Mouse (Mus musculus): ENCODE measurements around the gene Arhgap45. TPM values are rescaled to one million over a fixed set of nuclear protein-coding genes. Genes with fewer than 3 reads are reported as not detected.

Arhgap45 gene
- polyA plus RNA-seq, 1 experiment from 2014 or later = 3.6 TPM

DNA sequence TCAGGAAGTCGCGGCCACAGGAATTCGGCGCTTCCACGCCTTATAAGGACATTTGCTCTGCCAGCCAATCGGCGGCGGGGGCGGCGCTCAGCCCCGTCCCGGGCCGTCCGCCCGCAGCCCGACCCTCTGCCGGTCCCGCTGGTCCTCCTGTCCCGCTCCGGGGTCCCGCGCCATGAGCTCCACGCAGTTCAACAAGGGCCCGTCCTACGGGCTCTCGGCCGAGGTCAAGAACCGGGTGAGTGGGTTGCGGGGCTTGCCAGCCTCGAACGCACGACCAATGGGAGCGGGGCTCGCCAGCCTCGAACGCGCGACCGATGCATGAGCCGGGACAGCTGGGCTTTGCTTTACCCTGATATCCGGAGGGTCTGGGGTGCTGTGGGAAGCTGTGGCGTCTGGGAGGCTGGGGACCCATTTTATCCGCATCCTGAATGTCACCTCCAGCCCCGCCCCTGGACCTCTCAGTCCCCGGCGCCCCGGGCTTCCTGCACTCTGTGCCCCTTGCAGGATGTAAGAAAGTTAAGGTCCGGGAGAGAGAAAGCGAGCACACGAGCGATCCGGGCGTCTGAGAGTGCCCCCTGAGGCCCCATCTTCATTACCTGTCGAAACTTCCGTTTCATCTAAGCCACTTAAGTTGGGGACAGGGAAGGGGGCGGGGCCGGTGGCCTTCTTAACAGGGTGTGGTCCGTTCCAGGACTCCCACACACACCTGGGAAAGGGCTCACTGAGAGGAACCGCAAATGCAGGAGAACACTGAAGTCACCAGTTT lies 27.8 kb upstream of the Arhgap45 start, which contains the start of gene Cnn2:
TSS of gene Cnn2 (plus strand) at position 79 of the 766 bp plus-strand sequence.
- Histone ChIP-seq H3K4me1 (peaks cover 36% of the 10 kb centered on the region), H3K4me2 (peak within 1 kb of the TSS; percentile 54), H3K36me3 (replicated peaks) (no peaks in the 10 kb centered on the region), H3K9me3 (peaks cover 3% of the 10 kb centered on the region; the same call in 1 of the 2 replicates), H3K4me3 (replicated peaks) (peak within 1 kb of the TSS; percentile 41), H3K27ac (peak within 1 kb of the TSS; percentile 56), H3K9ac (peak within 1 kb of the TSS; percentile 33), H3K27me3 (peaks cover 49% of the 10 kb centered on the region)
- no peak for ATAC-seq (ENCODE audit: low FRiP score)
- 1% methylated on average over 59 of the region's 59 CpGs for WGBS

DNA sequence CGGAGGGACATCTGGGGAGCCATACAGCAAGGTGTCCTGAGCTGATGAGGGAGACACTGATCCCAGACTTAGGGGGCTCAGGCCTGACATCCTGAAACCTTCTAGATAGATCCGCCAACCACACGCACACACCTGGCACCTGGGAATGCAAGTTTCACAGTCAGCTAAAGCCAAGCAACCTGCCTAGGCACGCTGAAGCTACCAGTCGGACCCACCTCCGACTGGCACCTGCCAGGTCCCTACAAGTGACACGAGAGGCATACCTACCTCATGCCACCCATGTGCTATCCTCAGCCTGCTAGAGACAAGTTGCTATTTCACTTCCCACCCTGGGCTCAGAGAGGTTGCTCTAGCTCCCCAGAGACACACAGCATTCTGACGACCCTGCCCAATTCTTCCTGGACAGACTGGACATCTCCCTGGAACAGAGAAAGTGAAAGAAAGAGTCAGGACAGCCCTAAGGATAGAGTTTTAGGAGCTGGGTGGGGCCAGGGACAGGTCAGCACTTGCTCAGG lies 27.1 kb upstream of the Arhgap45 start:
- H3K9ac ChIP-seq = peak overlapping the region; percentile 33; the same call in 1 of the 2 replicates
- peaks cover 49% of the 10 kb centered on the region for H3K27me3 ChIP-seq
- H3K36me3 ChIP-seq (replicated peaks) = no peaks in the 10 kb centered on the region
- peak overlapping the region; percentile 54 for H3K4me2 ChIP-seq
- ATAC-seq (ENCODE audit: low FRiP score) = no peak
- WGBS = 38% methylated on average over 8 of the region's 8 CpGs
- peak overlapping the region; percentile 41 for H3K4me3 ChIP-seq (replicated peaks)
- peaks cover 37% of the 10 kb centered on the region for H3K4me1 ChIP-seq
- H3K9me3 ChIP-seq = peaks cover 3% of the 10 kb centered on the region; the same call in 1 of the 2 replicates
- H3K27ac ChIP-seq = no peak overlapping the region

DNA sequence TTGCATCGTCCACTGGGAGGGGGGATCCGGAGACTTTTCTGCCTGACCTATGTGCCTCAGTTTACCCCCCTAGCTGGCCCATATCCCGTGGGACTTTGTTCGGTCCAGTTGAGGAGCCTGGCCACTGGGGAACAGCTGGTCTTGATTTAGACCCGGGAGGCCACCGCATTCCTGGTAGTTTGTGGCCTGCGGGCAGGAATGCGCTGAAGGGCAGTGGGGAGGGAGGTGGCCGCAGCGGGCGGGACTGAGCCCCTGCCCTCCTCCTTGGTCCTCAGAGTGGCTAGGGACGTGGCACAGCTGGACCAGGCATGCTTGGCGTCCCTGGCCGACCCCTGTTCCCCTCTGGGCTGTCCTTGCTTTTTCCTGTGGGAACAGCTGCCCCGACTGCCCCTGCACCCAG lies 26.6 kb upstream of the Arhgap45 start:
- H3K27ac ChIP-seq = no peak overlapping the region
- 21% methylated on average over 15 of the region's 15 CpGs for WGBS
- peak overlapping the region; percentile 29; the same call in 1 of the 2 replicates for H3K9ac ChIP-seq
- H3K36me3 ChIP-seq (replicated peaks) = no peaks in the 10 kb centered on the region
- H3K4me1 ChIP-seq = peaks cover 38% of the 10 kb centered on the region
- H3K9me3 ChIP-seq = peaks cover 3% of the 10 kb centered on the region; the same call in 1 of the 2 replicates
- no peak for ATAC-seq (ENCODE audit: low FRiP score)
- peak overlapping the region; percentile 54 for H3K4me2 ChIP-seq
- peaks cover 49% of the 10 kb centered on the region for H3K27me3 ChIP-seq
- H3K4me3 ChIP-seq (replicated peaks) = peak overlapping the region; percentile 41

DNA sequence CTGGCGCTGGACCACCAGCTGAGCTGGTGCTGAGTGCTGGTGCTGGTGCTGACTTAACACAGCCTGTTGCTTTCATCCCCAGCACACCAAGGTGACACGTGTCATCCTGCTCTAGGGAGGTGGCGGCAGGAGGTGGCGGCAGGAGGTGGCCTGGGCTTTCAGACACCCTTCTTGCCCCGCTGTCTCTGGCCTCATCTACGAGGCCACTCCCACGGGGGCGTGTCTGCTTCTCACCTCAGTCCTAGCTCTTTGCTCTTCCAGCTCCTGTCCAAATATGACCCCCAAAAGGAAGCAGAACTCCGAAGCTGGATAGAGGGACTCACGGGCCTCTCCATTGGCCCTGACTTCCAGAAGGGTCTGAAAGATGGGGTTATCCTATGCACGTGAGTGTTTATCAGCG lies 25.4 kb upstream of the Arhgap45 start:
- Histone ChIP-seq H3K4me3 (replicated peaks) (0 out of 2 replicates have a peak overlapping the region, but pooled peaks have one; percentile 5), H3K27ac (no peak overlapping the region), H3K9ac (no peak overlapping the region), H3K36me3 (replicated peaks) (no peaks in the 10 kb centered on the region), H3K4me1 (peaks cover 32% of the 10 kb centered on the region), H3K4me2 (no peak overlapping the region), H3K27me3 (peaks cover 49% of the 10 kb centered on the region), H3K9me3 (peaks cover 3% of the 10 kb centered on the region; the same call in 1 of the 2 replicates)
- no peak for ATAC-seq (ENCODE audit: low FRiP score)
- WGBS = 50% methylated on average over 12 of the region's 12 CpGs

DNA sequence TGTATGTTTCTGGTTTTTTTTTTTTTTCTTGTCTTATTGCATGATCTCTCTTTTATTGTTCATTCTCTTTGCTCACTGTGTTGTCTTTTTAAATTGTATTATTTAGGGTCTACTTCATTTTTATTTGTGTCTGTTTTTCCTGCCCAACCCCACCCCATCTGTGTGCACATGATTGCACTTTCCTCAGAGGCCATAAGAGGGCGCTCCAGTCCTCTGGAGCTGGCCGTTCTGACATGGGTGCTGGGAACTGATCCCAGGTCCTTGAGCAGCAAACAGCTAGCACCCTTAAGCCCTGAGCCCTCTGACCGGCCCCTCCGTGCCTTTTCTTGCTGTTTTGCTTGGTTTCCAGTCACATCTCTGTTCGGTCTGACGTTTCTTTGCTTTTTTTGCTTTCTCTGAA lies 24.9 kb upstream of the Arhgap45 start:
- ATAC-seq (ENCODE audit: low FRiP score) = no peak
- Histone ChIP-seq H3K9ac (no peak overlapping the region), H3K36me3 (replicated peaks) (no peaks in the 10 kb centered on the region), H3K27ac (no peak overlapping the region), H3K27me3 (peaks cover 48% of the 10 kb centered on the region), H3K9me3 (peaks cover 3% of the 10 kb centered on the region; the same call in 1 of the 2 replicates), H3K4me1 (peaks cover 28% of the 10 kb centered on the region), H3K4me3 (replicated peaks) (no peak overlapping the region), H3K4me2 (no peak overlapping the region)
- 82% methylated on average over 6 of the region's 6 CpGs for WGBS

DNA sequence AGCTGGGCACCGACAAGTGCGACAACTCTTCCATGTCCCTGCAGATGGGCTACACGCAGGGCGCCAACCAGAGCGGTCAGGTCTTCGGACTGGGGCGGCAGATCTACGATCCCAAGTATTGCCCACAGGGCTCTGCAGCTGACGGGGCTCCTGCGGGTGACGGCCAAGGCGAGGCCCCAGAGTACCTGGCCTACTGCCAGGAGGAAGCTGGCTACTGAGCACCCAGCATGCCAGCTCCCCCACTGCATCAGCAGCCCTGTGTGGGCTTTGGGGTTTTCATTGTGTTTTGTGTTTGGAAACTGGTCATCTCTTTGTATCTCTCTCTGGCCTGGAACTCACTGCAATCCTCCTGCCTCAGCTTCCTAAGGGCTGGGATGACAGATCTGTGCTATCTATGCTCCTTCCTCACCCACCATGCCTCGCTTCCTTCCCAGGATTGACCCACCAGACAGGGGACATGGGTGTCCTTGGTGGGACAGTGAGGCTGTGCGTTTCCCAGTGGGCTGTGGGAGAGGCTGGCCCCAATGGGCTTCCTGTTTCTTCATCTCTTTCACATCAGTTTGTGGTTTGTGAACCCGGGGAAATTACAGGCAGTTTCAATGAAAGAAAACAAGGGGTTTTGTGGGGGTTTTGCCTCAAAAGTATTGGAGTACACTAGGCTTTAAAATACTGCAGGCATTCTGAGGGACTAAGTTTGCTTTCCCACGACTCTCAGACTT lies 21.9 kb upstream of the Arhgap45 start:
- Histone ChIP-seq H3K27me3 (peaks cover 36% of the 10 kb centered on the region), H3K27ac (no peak overlapping the region), H3K4me1 (peaks cover 25% of the 10 kb centered on the region), H3K9me3 (peaks cover 3% of the 10 kb centered on the region; the same call in 1 of the 2 replicates), H3K36me3 (replicated peaks) (no peaks in the 10 kb centered on the region), H3K9ac (no peak overlapping the region), H3K4me2 (no peak overlapping the region), H3K4me3 (replicated peaks) (no peak overlapping the region)
- 92% methylated on average over 16 of the region's 16 CpGs for WGBS
- ATAC-seq (ENCODE audit: low FRiP score) = no peak

DNA sequence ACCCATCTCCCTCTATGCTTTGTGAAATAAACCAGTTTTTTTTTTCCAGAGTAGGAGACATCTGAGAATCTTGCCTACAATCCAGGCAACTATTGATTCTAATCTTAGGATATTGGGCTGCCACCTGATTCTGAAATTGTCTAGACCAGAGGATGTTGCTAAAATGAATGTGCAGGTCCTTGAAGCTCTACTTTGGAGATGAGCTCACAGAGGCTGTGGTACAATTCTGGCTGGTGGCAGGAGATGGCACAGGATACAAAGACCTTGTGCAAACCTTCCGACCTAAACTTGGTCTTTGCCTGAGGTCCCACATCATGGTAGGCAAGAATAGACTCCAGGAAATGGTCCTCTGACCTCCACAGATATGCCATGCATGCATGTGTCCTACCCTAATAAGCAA lies 20.8 kb upstream of the Arhgap45 start:
- Histone ChIP-seq H3K4me2 (peak overlapping the region; percentile 76; the same call in 1 of the 2 replicates), H3K9me3 (peaks cover 3% of the 10 kb centered on the region; the same call in 1 of the 2 replicates), H3K9ac (no peak overlapping the region), H3K4me3 (replicated peaks) (no peak overlapping the region), H3K27me3 (peaks cover 36% of the 10 kb centered on the region), H3K27ac (no peak overlapping the region), H3K36me3 (replicated peaks) (no peaks in the 10 kb centered on the region), H3K4me1 (peaks cover 21% of the 10 kb centered on the region)
- WGBS = 91% methylated on average over 1 of the region's 1 CpGs
- ATAC-seq (ENCODE audit: low FRiP score) = no peak

DNA sequence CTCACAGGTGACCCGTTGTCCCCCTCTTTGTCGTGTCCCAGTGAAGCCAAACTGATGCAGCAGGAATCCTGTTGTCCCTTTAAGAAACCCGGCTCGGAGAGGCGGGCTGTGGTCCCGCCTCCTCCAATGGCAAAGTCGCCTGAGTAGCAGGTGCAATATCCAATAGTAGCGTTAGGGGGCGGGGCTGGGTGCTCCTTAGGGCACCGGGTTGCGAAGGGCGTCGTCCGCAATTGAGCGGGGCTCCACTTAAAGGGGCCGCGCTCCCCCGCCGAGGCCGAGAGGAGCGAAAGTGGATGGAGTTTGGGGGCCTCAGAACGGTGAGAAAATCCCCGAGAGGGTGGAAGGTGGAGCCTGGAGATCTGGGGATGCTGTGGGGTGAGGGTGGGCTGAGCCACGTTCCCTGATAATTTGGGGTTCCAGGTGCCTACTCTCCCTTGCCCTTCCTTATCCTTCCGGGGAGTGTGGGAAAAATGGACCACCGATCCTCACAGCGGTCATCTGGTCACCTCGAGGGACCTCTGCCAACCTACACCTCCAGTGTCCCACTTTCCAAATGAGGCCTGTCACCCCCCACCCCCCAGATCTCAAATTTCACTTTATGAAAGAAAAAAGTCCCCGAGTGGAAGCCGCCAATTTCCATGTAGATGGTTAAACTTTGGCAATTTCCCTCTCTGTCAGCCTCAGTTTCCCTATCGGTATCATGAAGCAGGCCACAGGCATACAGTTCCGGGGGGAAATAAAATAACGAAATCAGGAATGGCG lies 20.0 kb upstream of the Arhgap45 start, which contains the start of gene Abca7:
TSS of gene Abca7 (plus strand) at position 223 of the 762 bp plus-strand sequence.
- Histone ChIP-seq H3K4me1 (peaks cover 21% of the 10 kb centered on the region), H3K27ac (peak within 1 kb of the TSS; percentile 67), H3K27me3 (peaks cover 36% of the 10 kb centered on the region), H3K36me3 (replicated peaks) (no peaks in the 10 kb centered on the region), H3K4me2 (peak within 1 kb of the TSS; percentile 76), H3K9me3 (peaks cover 3% of the 10 kb centered on the region; the same call in 1 of the 2 replicates), H3K9ac (peak within 1 kb of the TSS; percentile 50), H3K4me3 (replicated peaks) (peak within 1 kb of the TSS; percentile 47)
- ATAC-seq (ENCODE audit: low FRiP score) = peak; percentile 90
- WGBS = under 1% methylated on average over 34 of the region's 34 CpGs

DNA sequence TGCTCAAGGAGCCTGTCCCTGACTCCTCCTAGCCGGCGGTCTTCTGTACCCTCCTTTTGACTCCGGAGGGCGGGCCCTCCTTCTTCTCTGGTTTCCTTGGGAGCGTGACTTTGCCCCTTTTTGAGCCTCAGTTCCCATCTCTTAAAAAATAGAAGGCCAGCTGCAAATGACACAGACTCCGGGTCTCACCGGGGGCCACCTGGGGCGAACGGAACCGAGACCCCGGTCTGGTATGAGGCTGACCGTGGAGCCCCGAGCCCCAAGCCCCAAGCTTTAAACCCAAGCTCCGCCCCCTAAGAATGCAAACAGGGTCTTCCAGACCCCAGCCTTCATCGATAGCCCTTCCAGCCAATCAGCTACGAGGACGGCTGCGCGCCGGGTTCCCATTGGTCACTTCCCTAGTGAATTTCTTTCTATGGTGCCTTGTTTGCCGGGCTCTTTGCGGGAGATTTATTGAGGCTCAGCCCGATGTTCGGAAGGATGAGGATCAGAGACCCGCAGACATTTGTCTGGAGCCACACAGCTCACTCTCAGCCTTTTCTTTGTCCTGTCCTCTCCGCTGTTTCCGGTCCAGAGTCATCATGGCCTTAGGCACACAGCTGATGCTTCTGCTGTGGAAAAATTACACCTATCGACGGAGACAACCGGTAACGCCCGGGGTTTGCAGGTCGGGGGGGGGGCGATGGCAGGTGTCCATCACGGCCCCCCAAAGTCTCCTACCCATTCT lies 19.3 kb upstream of the Arhgap45 start:
- 0% methylated on average over 35 of the region's 35 CpGs for WGBS
- H3K4me2 ChIP-seq = peak overlapping the region; percentile 76
- H3K4me1 ChIP-seq = peaks cover 21% of the 10 kb centered on the region
- H3K9me3 ChIP-seq = no peaks in the 10 kb centered on the region
- peak; percentile 82 for ATAC-seq (ENCODE audit: low FRiP score)
- peaks cover 43% of the 10 kb centered on the region for H3K27me3 ChIP-seq
- peak overlapping the region; percentile 50 for H3K9ac ChIP-seq
- peak overlapping the region; percentile 47 for H3K4me3 ChIP-seq (replicated peaks)
- H3K36me3 ChIP-seq (replicated peaks) = no peaks in the 10 kb centered on the region
- peak overlapping the region; percentile 60 for H3K27ac ChIP-seq

DNA sequence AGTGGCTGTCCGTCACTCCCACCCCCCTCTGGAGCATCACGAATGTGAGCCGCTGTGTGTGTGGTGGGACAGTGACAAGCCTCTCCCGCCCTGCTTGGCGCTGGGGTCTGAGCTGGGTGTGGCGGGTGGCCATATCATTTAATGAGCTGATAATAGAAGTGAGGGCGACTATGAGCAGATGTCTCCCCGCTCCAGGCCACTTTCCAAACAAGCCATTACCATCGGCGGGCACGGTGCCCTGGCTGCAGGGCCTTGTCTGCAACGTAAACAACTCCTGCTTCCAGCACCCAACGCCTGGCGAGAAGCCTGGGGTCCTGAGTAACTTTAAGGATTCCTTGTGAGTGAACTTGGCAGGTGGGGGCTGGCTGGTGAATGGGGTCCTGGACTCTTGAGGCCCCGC lies 18.6 kb upstream of the Arhgap45 start:
- H3K4me3 ChIP-seq (replicated peaks) = peak overlapping the region; percentile 47
- no peaks in the 10 kb centered on the region for H3K36me3 ChIP-seq (replicated peaks)
- H3K4me1 ChIP-seq = peaks cover 21% of the 10 kb centered on the region
- peak overlapping the region; percentile 50 for H3K9ac ChIP-seq
- peak overlapping the region; percentile 76 for H3K4me2 ChIP-seq
- 6% methylated on average over 15 of the region's 15 CpGs for WGBS
- no peaks in the 10 kb centered on the region for H3K9me3 ChIP-seq
- peaks cover 50% of the 10 kb centered on the region for H3K27me3 ChIP-seq
- no peak overlapping the region for H3K27ac ChIP-seq
- 0 out of 2 replicates have a peak, but pooled peaks have one; percentile 28 for ATAC-seq (ENCODE audit: low FRiP score)

DNA sequence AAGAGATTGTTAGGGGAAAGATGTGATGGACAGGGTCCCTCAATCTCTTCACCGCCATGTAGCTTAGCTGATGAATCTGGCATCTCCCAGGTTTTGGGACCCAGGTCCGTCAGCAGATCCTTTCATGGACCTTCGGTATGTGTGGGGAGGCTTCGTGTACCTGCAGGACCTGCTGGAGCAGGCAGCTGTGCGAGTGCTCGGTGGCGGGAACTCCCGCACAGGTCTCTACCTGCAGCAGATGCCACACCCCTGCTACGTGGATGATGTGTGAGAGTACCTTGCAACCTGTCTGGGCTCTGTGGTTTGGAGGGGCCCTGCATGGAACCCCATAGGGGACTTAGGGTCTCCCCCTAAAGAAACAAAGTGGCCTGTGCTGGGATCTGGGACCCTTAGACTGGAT lies 14.5 kb upstream of the Arhgap45 start:
- Histone ChIP-seq H3K9me3 (no peaks in the 10 kb centered on the region), H3K27ac (no peak overlapping the region), H3K27me3 (peaks cover 76% of the 10 kb centered on the region), H3K36me3 (replicated peaks) (no peaks in the 10 kb centered on the region), H3K9ac (no peak overlapping the region), H3K4me1 (peaks cover 22% of the 10 kb centered on the region), H3K4me2 (no peak overlapping the region), H3K4me3 (replicated peaks) (no peak overlapping the region)
- ATAC-seq (ENCODE audit: low FRiP score) = no peak
- WGBS = 72% methylated on average over 9 of the region's 9 CpGs
